Mouse (Mus musculus) forebrain, embryonic 15.5 days (tissue): Measurements from ENCODE around the gene Spag17. TPM values are rescaled to one million over a fixed set of nuclear protein-coding genes. Genes with fewer than 3 reads are reported as not detected.

ENCODE experiments used
- ATAC-seq: fragments of 200-750 bp; cut with Nextera tagmentation; replicated peaks from 2 replicates; pipeline ENCODE4 v1.8.0; 2017; ENCODE audit warnings: mild to moderate bottlenecking, moderate TSS enrichment, moderate library complexity
- H3K27ac ChIP-seq: fragments of 300-500 bp; sonication (generic); replicated peaks from 2 replicates; pipeline ENCODE4 v1.5.1; 2015; ENCODE audit warnings: mild to moderate bottlenecking, inconsistent platforms
- H3K27me3 ChIP-seq: fragments of 300-500 bp; sonication (generic); 2 replicates; pipeline ENCODE4 v1.6.1; 2015; ENCODE audit warnings: inconsistent platforms
- H3K36me3 ChIP-seq: fragments of 300-500 bp; sonication (generic); 2 replicates; pipeline ENCODE4 v1.6.1; 2015; ENCODE audit warnings: mild to moderate bottlenecking, inconsistent platforms
- H3K4me1 ChIP-seq: fragments of 300-500 bp; sonication (generic); 2 replicates; pipeline ENCODE4 v1.6.1; 2015; ENCODE audit warnings: inconsistent platforms
- H3K4me2 ChIP-seq: fragments of 300-500 bp; sonication (generic); replicated peaks from 2 replicates; pipeline ENCODE4 v1.6.1; 2015; ENCODE audit warnings: mild to moderate bottlenecking, inconsistent platforms
- H3K4me3 ChIP-seq: fragments of 300-500 bp; sonication (generic); 2 replicates; pipeline ENCODE4 v1.5.1; 2015; ENCODE audit warnings: mild to moderate bottlenecking, inconsistent platforms
- H3K9ac ChIP-seq: fragments of 300-500 bp; sonication (generic); replicated peaks from 2 replicates; pipeline ENCODE4 v1.6.1; 2015; ENCODE audit warnings: mild to moderate bottlenecking, inconsistent platforms
- H3K9me3 ChIP-seq: fragments of 300-500 bp; sonication (generic); 2 replicates; pipeline ENCODE4 v1.6.1; 2016; ENCODE audit warnings: inconsistent platforms
- WGBS: fragments of 180-500 bp; shearing (Covaris S2); methylation state at CpG from one replicate; pipeline ENCODE4 v1.1.7; 2015; ENCODE audit warnings: mixed read lengths; 5-methylcytosine and 5-hydroxymethylcytosine counted together
- polyA plus RNA-seq: library from polyadenylated mRNA; unstranded; fragments of >200 nt; fragmentation: Nextera tagmentation; extraction: Ambion mirVana; gene quantifications from 2 replicates; pipeline ENCODE4 v1.2.1, GENCODE M21; 2015

Gene Spag17
- polyA plus RNA-seq, 1 experiment from 2014 or later, result 0.47 TPM

GRCm38 (mm10) chr3:100106736-100107135 is 221.5 kb downstream of the Spag17 start:
- no peak for ATAC-seq
- Histone ChIP-seq H3K4me1 (no peaks in the 10 kb centered on the region), H3K36me3 (no peaks in the 10 kb centered on the region), H3K9me3 (no peaks in the 10 kb centered on the region), H3K4me3 (no peak overlapping the region), H3K9ac (no peak overlapping the region), H3K4me2 (no peak overlapping the region), H3K27ac (no peak overlapping the region), H3K27me3 (no peaks in the 10 kb centered on the region)
- WGBS, result 69% methylated on average over 2 of the region's 2 CpGs

DNA sequence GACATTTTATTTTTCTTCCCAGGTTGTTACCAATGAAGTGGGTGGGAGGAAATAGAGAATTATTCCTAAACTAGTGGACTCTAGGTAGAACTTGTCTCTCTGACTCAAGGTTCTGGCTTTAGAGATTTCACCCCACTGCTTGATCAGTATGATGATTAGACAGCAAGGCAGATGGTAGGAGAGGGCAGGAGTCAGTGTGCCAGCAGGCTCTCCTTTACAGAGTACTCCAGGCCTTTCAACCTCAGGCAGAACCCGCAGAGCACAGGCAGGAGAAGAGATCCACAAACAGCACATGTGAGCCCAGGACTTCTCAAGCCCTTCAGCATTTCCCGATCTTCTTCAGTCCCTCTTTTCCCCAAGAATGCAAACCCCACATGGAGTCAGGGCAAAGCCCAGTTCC is 233.5 kb downstream of the Spag17 start:
- H3K4me2 ChIP-seq, result no peak overlapping the region
- no peaks in the 10 kb centered on the region for H3K27me3 ChIP-seq
- no peaks in the 10 kb centered on the region for H3K36me3 ChIP-seq
- no peak overlapping the region for H3K27ac ChIP-seq
- H3K9ac ChIP-seq, result no peak overlapping the region
- WGBS, result 81% methylated on average over 2 of the region's 2 CpGs
- no peak overlapping the region for H3K4me3 ChIP-seq
- no peak for ATAC-seq
- H3K4me1 ChIP-seq, result no peaks in the 10 kb centered on the region
- no peaks in the 10 kb centered on the region for H3K9me3 ChIP-seq

GRCm38 (mm10) chr3:100121961-100122360 is 236.8 kb downstream of the Spag17 start:
- Histone ChIP-seq H3K27me3 (no peaks in the 10 kb centered on the region), H3K27ac (no peak overlapping the region), H3K9ac (no peak overlapping the region), H3K4me3 (no peak overlapping the region), H3K4me1 (no peaks in the 10 kb centered on the region), H3K4me2 (no peak overlapping the region), H3K9me3 (no peaks in the 10 kb centered on the region), H3K36me3 (no peaks in the 10 kb centered on the region)
- 74% methylated on average over 2 of the region's 2 CpGs for WGBS
- no peak for ATAC-seq

- no peak overlapping the region for H3K9ac ChIP-seq
- no peaks in the 10 kb centered on the region for H3K36me3 ChIP-seq
- no peaks in the 10 kb centered on the region for H3K4me1 ChIP-seq
- no peaks in the 10 kb centered on the region for H3K9me3 ChIP-seq
- no peak overlapping the region for H3K4me2 ChIP-seq
- no peak overlapping the region for H3K4me3 ChIP-seq
- H3K27me3 ChIP-seq, result no peaks in the 10 kb centered on the region
- ATAC-seq, result no peak
- no peak overlapping the region for H3K27ac ChIP-seq
- 68% methylated on average over 1 of the region's 1 CpGs for WGBS
These were observed 237.2 kb downstream of the Spag17 start for GRCm38 (mm10) chr3:100122445-100122844.

- H3K36me3 ChIP-seq, result peaks cover 31% of the 10 kb centered on the region
- ATAC-seq, result no peak
- WGBS, result 88% methylated on average over 15 of the region's 15 CpGs
- H3K27ac ChIP-seq, result no peak overlapping the region
- no peaks in the 10 kb centered on the region for H3K9me3 ChIP-seq
- peak overlapping the region; percentile 59 for H3K4me3 ChIP-seq
- peaks cover 28% of the 10 kb centered on the region for H3K4me1 ChIP-seq
- H3K27me3 ChIP-seq, result no peaks in the 10 kb centered on the region
- peak overlapping the region; percentile 76; the same call in 1 of the 2 replicates for H3K9ac ChIP-seq
- peak overlapping the region; percentile 84 for H3K4me2 ChIP-seq
These were observed 275.7 kb downstream of the Spag17 start for GRCm38 (mm10) chr3:100160682-100161445.

DNA sequence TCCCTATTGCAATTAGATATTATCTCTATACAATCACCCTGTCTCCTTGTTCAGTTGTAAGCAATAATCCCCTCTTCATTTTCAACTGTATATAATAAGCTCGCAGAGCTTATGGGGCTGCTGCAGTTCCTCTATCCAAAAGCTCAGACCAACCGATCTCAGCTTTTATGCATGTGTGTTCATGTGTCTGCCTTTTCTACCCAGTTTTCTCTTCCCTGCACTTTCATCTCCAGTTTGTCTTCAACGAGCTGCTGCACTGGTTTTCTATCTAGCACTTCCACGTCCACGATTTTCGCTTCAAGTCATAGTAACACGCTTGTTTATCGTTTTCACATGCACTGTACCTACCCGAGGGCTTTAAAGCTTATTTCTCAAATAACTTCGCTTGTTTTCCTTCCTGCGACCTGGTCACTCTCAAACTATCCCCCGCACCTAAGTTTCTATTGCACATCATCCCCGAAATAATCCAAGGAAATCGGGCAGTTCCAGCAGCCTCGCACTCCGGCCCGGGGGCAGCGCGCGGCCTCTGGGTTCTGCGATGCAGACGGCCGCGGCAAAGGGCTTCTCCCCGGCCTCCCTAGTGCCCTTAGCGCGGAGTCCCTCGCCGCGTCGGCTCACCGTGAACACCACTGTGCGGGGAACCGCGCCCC is 276.6 kb downstream of the Spag17 start:
- peaks cover 28% of the 10 kb centered on the region for H3K4me1 ChIP-seq
- peak overlapping the region; percentile 88 for H3K27ac ChIP-seq
- ATAC-seq, result peak; percentile 11
- H3K9me3 ChIP-seq, result no peaks in the 10 kb centered on the region
- H3K9ac ChIP-seq, result peak overlapping the region; percentile 76
- H3K4me2 ChIP-seq, result peak overlapping the region; percentile 84
- peaks cover 27% of the 10 kb centered on the region for H3K36me3 ChIP-seq
- WGBS, result 1% methylated on average over 35 of the region's 35 CpGs
- no peaks in the 10 kb centered on the region for H3K27me3 ChIP-seq
- H3K4me3 ChIP-seq, result peak overlapping the region; percentile 59

DNA sequence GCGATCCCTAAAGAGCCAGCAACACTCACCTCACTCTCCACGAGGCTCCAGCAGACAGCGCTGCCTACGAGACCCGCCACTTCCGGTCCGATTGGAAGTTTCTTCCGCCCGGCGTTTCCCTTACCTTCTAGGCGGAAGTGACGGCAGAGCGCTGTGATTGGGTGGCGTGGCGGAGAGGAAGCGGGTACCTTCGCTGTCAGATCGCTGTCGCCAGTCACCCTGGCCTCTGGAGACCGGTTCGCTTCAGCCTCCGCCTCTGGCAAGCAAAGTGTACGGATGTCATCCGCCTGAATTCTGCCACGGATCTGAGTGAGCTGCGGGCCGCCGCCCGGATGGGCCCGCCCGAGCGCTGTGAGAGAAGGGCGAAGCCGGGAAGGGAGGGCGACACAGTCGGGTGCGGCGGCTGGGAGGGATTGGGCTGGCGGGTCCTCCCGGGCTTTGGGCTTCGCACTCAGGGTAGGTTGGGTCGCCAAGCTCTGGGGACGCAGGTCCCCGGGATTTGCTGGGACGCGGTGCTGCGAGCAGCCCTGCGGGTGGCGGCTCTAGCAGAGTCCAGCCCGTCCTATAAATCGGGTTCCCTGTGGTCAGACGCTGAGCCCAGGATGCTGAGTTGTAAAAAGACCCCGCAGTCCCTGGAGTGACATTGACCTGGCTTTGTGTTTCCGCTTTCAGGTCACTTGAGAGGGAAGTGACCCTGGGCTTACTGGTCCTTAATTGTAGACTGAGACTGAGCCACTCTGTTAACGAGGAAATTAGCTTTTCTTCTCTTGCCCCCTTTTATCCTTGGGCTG is 277.3 kb downstream of the Spag17 start, which contains the start of the genes Gdap2 and Wdr3:
Gene Gdap2 (plus strand): TSS at position 67 of the 791 bp plus-strand sequence.
Gene Wdr3 (minus strand): TSS at position 93 of the 791 bp plus-strand sequence.
- Histone ChIP-seq H3K4me1 (peaks cover 28% of the 10 kb centered on the region), H3K9me3 (no peaks in the 10 kb centered on the region), H3K27me3 (no peaks in the 10 kb centered on the region), H3K36me3 (peaks cover 19% of the 10 kb centered on the region), H3K4me3 (peak within 1 kb of the TSS; percentile 59), H3K27ac (peak within 1 kb of the TSS; percentile 88), H3K9ac (peak within 1 kb of the TSS; percentile 76), H3K4me2 (peak within 1 kb of the TSS; percentile 84)
- WGBS, result under 1% methylated on average over 55 of the region's 55 CpGs
- peak; percentile 99 for ATAC-seq

DNA sequence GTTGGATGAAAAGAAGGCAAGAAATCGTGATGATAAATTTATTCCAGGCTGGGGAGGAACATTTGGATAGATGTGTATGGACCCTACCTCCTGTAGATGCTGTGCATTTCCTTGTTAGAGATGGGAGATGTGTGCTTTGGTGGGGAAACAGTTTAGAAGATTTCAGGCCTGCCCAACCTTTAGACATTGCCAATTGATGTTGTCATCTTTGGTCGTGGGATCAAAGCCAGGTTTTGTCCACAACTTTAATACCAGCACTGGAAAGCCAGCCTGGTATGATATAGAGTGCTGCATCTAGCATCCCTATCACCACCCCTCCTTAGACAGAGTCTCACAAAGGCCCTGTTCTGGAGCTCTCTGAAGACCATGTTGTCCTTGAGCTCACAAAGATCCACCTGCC is 278.4 kb downstream of the Spag17 start:
- Histone ChIP-seq H3K27ac (no peak overlapping the region), H3K4me2 (no peak overlapping the region), H3K36me3 (peaks cover 14% of the 10 kb centered on the region), H3K27me3 (no peaks in the 10 kb centered on the region), H3K9ac (no peak overlapping the region), H3K9me3 (no peaks in the 10 kb centered on the region), H3K4me3 (peak overlapping the region; percentile 59; the same call in 1 of the 2 replicates), H3K4me1 (peaks cover 28% of the 10 kb centered on the region)
- ATAC-seq, result no peak
- 84% methylated on average over 2 of the region's 2 CpGs for WGBS

- Histone ChIP-seq H3K9ac (no peak overlapping the region), H3K27ac (no peak overlapping the region), H3K27me3 (no peaks in the 10 kb centered on the region), H3K9me3 (no peaks in the 10 kb centered on the region), H3K4me3 (no peak overlapping the region), H3K4me2 (no peak overlapping the region), H3K36me3 (peaks cover 15% of the 10 kb centered on the region; the same call in 1 of the 2 replicates), H3K4me1 (peaks cover 28% of the 10 kb centered on the region)
- no peak for ATAC-seq
These were observed 279.8 kb downstream of the Spag17 start for GRCm38 (mm10) chr3:100164991-100165390.

DNA sequence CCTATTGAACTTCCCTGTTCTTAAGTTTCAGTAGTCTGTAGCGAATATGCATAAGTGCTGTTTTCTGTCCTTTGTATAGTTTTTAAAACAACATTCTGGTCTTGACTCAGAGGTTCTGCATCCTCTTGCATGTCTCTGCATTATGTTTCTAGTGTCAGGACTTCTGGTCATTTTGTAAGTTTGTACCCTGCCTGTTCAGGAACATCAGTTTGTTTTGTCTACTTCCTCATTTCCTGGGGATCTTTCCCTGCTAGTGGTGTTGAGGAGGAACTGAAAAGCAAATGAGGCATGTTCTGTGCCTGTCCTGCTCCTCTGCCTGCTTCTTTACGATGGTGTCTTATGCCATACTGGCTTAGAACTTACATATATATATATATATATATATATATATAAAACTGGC is 290.8 kb downstream of the Spag17 start:
- Histone ChIP-seq H3K4me1 (no peaks in the 10 kb centered on the region), H3K27ac (no peak overlapping the region), H3K4me2 (no peak overlapping the region), H3K9ac (no peak overlapping the region), H3K4me3 (no peak overlapping the region), H3K36me3 (peaks cover 79% of the 10 kb centered on the region), H3K27me3 (no peaks in the 10 kb centered on the region), H3K9me3 (no peaks in the 10 kb centered on the region)
- no peak for ATAC-seq
- 95% methylated on average over 2 of the region's 2 CpGs for WGBS

GRCm38 (mm10) chr3:100180471-100180870 is 295.3 kb downstream of the Spag17 start:
- H3K27me3 ChIP-seq, result no peaks in the 10 kb centered on the region
- H3K9me3 ChIP-seq, result no peaks in the 10 kb centered on the region
- H3K4me1 ChIP-seq, result no peaks in the 10 kb centered on the region
- no peak overlapping the region for H3K9ac ChIP-seq
- H3K4me2 ChIP-seq, result no peak overlapping the region
- peaks cover 63% of the 10 kb centered on the region for H3K36me3 ChIP-seq
- H3K4me3 ChIP-seq, result no peak overlapping the region
- WGBS, result 93% methylated on average over 3 of the region's 3 CpGs
- no peak for ATAC-seq
- no peak overlapping the region for H3K27ac ChIP-seq

DNA sequence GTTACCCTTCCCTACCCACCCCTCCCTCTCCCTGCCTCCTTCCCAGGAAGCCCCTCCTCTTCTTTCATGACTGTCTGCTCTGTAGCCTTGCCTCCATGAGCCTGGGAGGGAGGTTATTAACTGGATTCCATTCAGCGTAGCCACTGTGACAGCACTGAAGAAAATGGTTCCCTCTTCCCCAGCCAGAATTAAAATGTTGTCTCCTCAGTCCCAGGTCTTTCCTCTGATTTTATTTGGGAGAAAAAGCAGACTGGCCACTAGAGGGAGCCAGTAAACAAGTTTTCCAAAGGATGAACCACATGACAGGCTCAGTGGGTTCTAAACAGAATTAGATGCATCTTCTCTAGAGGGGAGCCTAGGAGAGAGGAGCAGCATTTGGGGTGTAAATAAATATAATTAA is 304.2 kb downstream of the Spag17 start:
- peak; percentile 89 for ATAC-seq
- Histone ChIP-seq H3K27ac (no peak overlapping the region), H3K4me1 (no peaks in the 10 kb centered on the region), H3K4me2 (no peak overlapping the region), H3K4me3 (no peak overlapping the region), H3K9me3 (no peaks in the 10 kb centered on the region), H3K27me3 (no peaks in the 10 kb centered on the region), H3K36me3 (peaks cover 52% of the 10 kb centered on the region), H3K9ac (no peak overlapping the region)
- whole genome bisulfite sequencing, result 36% methylated on average over 1 of the region's 1 CpGs
